Mouse (Mus musculus) limb, embryonic 11.5 days (tissue): ENCODE measurements around the gene Gm5475. TPM values are rescaled to one million over a fixed set of nuclear protein-coding genes. Genes with fewer than 3 reads are reported as not detected.

Experiments
- ATAC-seq: fragments of 200-750 bp; cut with Nextera tagmentation; 2 replicates; pipeline ENCODE4 v1.8.0; 2017; ENCODE audit warnings: low read depth; ENCODE audit not compliant: insufficient number of reproducible peaks, low FRiP score, low TSS enrichment
- DNase-seq: peaks from one replicate; pipeline ENCODE4 v3.0.0-alpha.2; 2015; ENCODE audit warnings: low spot score
- H3K27ac ChIP-seq: fragments of 300-500 bp; sonication (generic); replicated peaks from 2 replicates; pipeline ENCODE4 v1.5.1; 2014; ENCODE audit warnings: low read depth, mild to moderate bottlenecking, low read length
- H3K27me3 ChIP-seq: fragments of 300-500 bp; sonication (generic); 2 replicates; pipeline ENCODE4 v1.6.1; 2014; ENCODE audit warnings: mild to moderate bottlenecking, low read length, mixed read lengths; ENCODE audit not compliant: control insufficient read depth, insufficient read depth
- H3K36me3 ChIP-seq: fragments of 300-500 bp; sonication (generic); 2 replicates; pipeline ENCODE4 v1.6.1; 2014; ENCODE audit warnings: mild to moderate bottlenecking, low read length, moderate library complexity, mixed read lengths; ENCODE audit not compliant: control insufficient read depth, insufficient read depth
- H3K4me1 ChIP-seq: fragments of 300-500 bp; sonication (generic); 2 replicates; pipeline ENCODE4 v1.6.1; 2014; ENCODE audit warnings: low read length, mixed read lengths; ENCODE audit not compliant: control insufficient read depth, insufficient read depth
- H3K4me2 ChIP-seq: fragments of 300-500 bp; sonication (generic); 2 replicates; pipeline ENCODE4 v1.6.1; 2014; ENCODE audit warnings: low read depth, mild to moderate bottlenecking, moderate library complexity; ENCODE audit not compliant: severe bottlenecking
- H3K4me3 ChIP-seq: fragments of 300-500 bp; sonication (generic); 2 replicates; pipeline ENCODE4 v1.5.1; 2014; ENCODE audit warnings: low read depth, low read length
- H3K9ac ChIP-seq: fragments of 300-500 bp; sonication (generic); 2 replicates; pipeline ENCODE4 v1.6.1; 2014; ENCODE audit warnings: mild to moderate bottlenecking, low read length
- H3K9me3 ChIP-seq: fragments of 300-500 bp; sonication (generic); 2 replicates; pipeline ENCODE4 v1.6.1; 2016; ENCODE audit warnings: low read length; ENCODE audit not compliant: control insufficient read depth
- WGBS: fragments of 180-500 bp; shearing (Covaris S2); extraction: QIAGEN DNeasy Blood & Tissue Kit; methylation state at CpG from one replicate; pipeline ENCODE4 v1.1.7; 2014; 5-methylcytosine and 5-hydroxymethylcytosine counted together
- polyA plus RNA-seq: library from polyadenylated mRNA; unstranded; fragments of >200 nt; fragmentation: Nextera tagmentation; extraction: Ambion mirVana; gene quantifications from 2 replicates; pipeline ENCODE4 v1.2.1, GENCODE M21; 2014

Gene Gm5475
- polyA plus RNA-seq, 1 experiment from 2014 or later: not detected

GRCm38 (mm10) chr15:100424396-100425122 is 2.6 kb downstream of the Gm5475 start, which contains the start of gene Slc11a2:
TSS of gene Slc11a2 (minus strand) at chr15:100425072.
- Histone ChIP-seq H3K4me1 (peaks cover 18% of the 10 kb centered on the region; the same call in 1 of the 2 replicates), H3K9ac (0 out of 2 replicates have a peak within 1 kb of the TSS, but pooled peaks have one; percentile 3), H3K4me3 (peak within 1 kb of the TSS; percentile 99), H3K27ac (0 out of 2 replicates have a peak within 1 kb of the TSS, but pooled peaks have one; percentile 21), H3K4me2 (peak within 1 kb of the TSS; percentile 91), H3K9me3 (no peaks in the 10 kb centered on the region), H3K27me3 (no peaks in the 10 kb centered on the region), H3K36me3 (no peaks in the 10 kb centered on the region)
- DNase-seq (peak; percentile 60), ATAC-seq (no peak)
- 9% methylated on average over 17 of the region's 17 CpGs for WGBS

DNA sequence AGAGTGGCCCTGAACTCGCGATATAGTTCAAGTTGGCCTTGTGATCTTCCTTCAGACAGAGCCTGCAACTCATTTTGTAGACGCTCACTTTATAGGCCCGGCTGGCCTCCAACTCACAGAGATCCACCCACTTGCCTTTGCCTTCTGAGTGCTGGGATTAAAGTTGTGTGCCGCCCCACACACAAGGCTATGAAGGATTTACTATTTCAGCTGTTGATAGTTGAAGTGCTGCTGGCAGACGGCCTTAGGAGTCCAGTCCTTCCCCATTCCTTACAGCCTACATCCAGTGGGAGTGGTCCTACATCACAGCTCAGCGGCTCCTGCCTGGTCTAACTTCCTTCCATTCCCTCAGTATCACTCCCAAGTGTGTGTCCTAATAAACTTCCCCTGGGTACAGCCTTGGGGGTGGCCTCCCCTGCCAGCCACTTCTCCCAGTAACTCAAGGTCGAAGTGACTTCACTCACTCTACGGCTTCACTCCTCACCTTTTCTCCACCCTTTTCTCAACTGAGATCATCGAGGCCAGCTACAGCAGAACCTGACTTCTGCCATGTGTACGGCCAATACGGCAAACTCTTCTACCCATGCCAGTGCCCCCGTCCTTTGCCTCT is 6.5 kb downstream of the Gm5475 start:
- Histone ChIP-seq H3K27me3 (no peaks in the 10 kb centered on the region), H3K27ac (no peak overlapping the region), H3K9ac (no peak overlapping the region), H3K4me1 (0 out of 2 replicates have a peak, but pooled peaks cover 11% of the 10 kb centered on the region), H3K4me2 (no peak overlapping the region), H3K9me3 (no peaks in the 10 kb centered on the region), H3K36me3 (no peaks in the 10 kb centered on the region), H3K4me3 (no peak overlapping the region)
- ATAC-seq (no peak), DNase-seq (no peak)
- 65% methylated on average over 13 of the region's 13 CpGs for WGBS

DNA sequence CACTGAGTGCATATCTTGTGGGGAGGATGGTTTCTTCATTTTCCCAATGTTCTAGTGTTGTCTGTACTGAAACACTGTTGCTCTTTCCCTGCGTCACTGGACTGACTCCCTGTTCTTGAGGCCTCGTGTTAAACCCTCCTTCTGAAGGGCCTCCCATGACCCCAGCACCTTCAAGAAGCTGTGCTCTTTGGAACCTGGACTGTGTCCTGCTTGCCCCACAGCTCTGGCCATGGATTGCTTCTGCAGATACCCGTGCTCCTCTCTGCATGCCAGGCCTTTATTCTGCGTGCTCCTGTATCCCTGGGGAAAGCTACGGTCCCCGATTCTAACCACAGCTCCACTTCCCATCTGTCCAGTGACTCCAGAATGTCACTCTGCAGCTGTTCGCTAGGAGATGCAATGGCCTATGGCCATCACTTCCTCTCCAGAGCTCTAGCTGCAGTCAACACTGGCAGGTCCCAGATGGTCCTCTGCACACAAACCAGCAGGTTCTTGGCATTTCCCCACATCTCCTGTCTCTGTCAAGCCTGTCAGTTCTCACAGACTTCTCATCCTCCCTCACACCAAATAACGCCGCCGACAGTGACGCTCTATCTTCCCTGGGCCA is 8.1 kb downstream of the Gm5475 start:
- H3K4me2 ChIP-seq: no peak overlapping the region
- no peak overlapping the region for H3K4me3 ChIP-seq
- no peaks in the 10 kb centered on the region for H3K4me1 ChIP-seq
- H3K9ac ChIP-seq: no peak overlapping the region; the same call in 1 of the 2 replicates
- no peaks in the 10 kb centered on the region for H3K27me3 ChIP-seq
- H3K27ac ChIP-seq: no peak overlapping the region
- no peak for ATAC-seq
- DNase-seq: no peak
- no peaks in the 10 kb centered on the region for H3K36me3 ChIP-seq
- H3K9me3 ChIP-seq: no peaks in the 10 kb centered on the region
- WGBS: 77% methylated on average over 11 of the region's 11 CpGs

DNA sequence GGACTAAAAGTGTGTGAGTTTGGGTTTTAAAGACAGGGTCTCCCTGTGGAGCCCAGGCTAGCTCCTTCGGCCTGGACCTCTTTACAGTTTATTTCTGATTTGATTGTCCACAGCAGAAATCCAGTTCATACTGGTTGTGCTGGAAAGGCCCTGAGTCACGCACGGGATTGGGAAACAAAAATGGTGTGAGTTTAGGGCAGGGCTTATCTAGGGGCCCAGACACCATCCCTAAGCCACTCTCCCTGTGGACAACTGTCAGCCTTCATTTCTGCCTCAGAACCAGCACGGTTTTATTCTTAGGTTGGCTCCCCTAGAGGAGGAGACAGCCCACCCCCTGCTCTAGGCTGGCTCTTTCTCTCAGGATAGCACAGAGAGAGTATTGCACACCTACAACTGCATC is 11.3 kb downstream of the Gm5475 start:
- H3K4me2 ChIP-seq: no peak overlapping the region
- H3K27ac ChIP-seq: no peak overlapping the region
- DNase-seq (no peak), ATAC-seq (no peak)
- WGBS: 71% methylated on average over 4 of the region's 4 CpGs
- H3K4me3 ChIP-seq: no peak overlapping the region
- H3K9ac ChIP-seq: no peak overlapping the region
- H3K9me3 ChIP-seq: no peaks in the 10 kb centered on the region
- H3K4me1 ChIP-seq: no peaks in the 10 kb centered on the region
- H3K27me3 ChIP-seq: no peaks in the 10 kb centered on the region
- no peaks in the 10 kb centered on the region for H3K36me3 ChIP-seq

DNA sequence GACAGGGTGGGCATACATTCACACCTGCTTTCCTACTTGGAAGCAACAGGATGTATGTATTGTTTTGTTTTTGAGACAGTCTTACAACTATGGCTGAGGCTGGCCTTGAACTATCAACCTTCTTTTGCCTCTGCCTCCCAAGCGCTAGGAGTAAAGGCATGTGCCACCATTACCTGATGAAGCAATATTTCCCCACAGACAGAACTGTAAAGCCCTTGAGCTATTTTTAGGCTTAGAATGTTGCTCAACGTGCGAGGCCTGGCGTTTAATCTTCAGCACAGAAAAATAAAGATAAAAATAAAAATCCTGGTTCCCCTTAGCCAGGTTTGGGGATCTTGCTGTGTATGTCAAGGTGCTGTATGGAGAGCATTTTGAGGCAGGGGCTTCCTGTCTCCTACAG is 14.2 kb downstream of the Gm5475 start:
- Histone ChIP-seq H3K27me3 (no peaks in the 10 kb centered on the region), H3K4me1 (no peaks in the 10 kb centered on the region), H3K9ac (no peak overlapping the region), H3K36me3 (no peaks in the 10 kb centered on the region), H3K4me2 (no peak overlapping the region), H3K4me3 (no peak overlapping the region), H3K9me3 (no peaks in the 10 kb centered on the region), H3K27ac (no peak overlapping the region)
- DNase-seq (no peak), ATAC-seq (no peak)
- 90% methylated on average over 4 of the region's 4 CpGs for WGBS

DNA sequence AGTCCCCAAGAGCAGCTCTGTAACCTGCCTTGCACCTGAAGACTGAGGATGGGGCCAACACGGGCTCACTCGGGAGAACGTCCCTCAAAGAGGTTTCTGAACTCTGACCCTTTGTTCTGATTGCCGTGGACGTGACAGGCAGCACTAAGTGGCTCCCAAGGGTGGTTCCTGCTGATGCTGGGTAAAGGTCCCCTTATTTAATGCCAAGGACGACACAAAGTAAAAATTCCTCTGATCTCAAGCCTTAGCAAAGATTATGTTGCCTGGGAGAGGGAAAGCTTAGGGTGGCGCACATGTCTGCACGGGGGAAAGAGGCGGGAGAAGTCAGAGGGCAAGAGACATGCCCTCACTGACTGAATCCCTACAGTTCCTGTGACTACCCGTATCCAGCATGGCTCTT is 14.6 kb downstream of the Gm5475 start:
- Histone ChIP-seq H3K4me2 (no peak overlapping the region), H3K9me3 (no peaks in the 10 kb centered on the region), H3K9ac (no peak overlapping the region), H3K4me3 (no peak overlapping the region), H3K27ac (no peak overlapping the region), H3K4me1 (no peaks in the 10 kb centered on the region), H3K27me3 (no peaks in the 10 kb centered on the region), H3K36me3 (no peaks in the 10 kb centered on the region)
- WGBS: 75% methylated on average over 10 of the region's 10 CpGs
- DNase-seq (no peak), ATAC-seq (no peak)

- Histone ChIP-seq H3K4me1 (no peaks in the 10 kb centered on the region), H3K36me3 (no peaks in the 10 kb centered on the region), H3K9ac (peak overlapping the region; percentile 1; the same call in 1 of the 2 replicates), H3K27me3 (no peaks in the 10 kb centered on the region), H3K4me3 (peak overlapping the region; percentile 21), H3K27ac (0 out of 2 replicates have a peak overlapping the region, but pooled peaks have one; percentile 60), H3K4me2 (peak overlapping the region; percentile 44), H3K9me3 (no peaks in the 10 kb centered on the region)
- 8% methylated on average over 21 of the region's 31 CpGs for WGBS
- peak; percentile 91 for DNase-seq
- peak; percentile 94 for ATAC-seq
Observed at GRCm38 (mm10) chr15:100443126-100443922, 21.4 kb downstream of the Gm5475 start.

GRCm38 (mm10) chr15:100446887-100447286 is 24.9 kb downstream of the Gm5475 start:
- 84% methylated on average over 2 of the region's 2 CpGs for WGBS
- H3K27ac ChIP-seq: no peak overlapping the region
- no peaks in the 10 kb centered on the region for H3K36me3 ChIP-seq
- no peaks in the 10 kb centered on the region for H3K9me3 ChIP-seq
- no peak overlapping the region for H3K9ac ChIP-seq
- H3K4me2 ChIP-seq: no peak overlapping the region
- ATAC-seq (no peak), DNase-seq (no peak)
- H3K27me3 ChIP-seq: no peaks in the 10 kb centered on the region
- H3K4me1 ChIP-seq: no peaks in the 10 kb centered on the region
- H3K4me3 ChIP-seq: no peak overlapping the region
